Mouse (Mus musculus) cerebellum, adult 18-20 months (tissue): ENCODE measurements around the gene Ing3.

ENCODE experiments used
- DNase-seq, 2 experiments: peaks; one replicate each; pipeline ENCODE4 v3.0.0; 2021

Ing3 gene

DNA sequence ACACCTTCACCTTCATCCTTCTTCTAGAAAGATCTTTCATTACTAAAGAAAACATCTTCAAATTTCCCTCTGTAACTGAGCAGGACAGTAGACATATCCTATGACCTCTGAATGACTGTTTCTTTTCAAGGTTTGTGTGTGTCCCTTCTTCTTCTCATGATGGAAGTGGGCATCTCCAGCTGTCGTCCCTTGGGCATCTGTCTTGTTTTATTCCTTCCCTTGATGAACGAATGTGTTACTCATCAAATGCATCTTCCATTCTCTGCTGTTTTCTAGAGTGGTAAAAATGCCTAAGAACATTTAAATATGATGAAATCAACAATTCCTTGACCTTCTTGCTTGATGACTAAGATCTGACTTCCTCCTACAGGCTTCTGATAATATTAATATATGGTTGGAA, 43.7 kb downstream of the Ing3 start:
- no peak for DNase-seq

DNA sequence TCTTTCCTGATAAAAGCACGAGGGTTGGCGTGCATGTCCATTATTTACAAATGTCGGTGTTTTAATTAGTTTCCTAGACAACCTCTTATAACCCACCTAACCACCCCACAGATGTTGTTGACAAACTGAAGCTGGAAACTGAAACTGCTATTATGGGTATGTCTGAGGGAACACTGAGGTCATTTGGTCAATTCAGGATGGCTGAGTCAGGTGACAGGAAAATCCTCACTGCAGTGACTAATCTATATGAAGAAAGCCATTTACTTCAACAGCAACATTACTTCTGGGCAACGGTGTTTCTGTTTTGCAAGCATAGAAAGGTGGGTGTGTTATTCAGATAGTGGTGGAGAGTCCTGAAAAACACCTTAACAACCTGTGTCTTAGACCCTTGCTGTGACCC, 48.8 kb downstream of the Ing3 start:
- no peak for DNase-seq

DNA sequence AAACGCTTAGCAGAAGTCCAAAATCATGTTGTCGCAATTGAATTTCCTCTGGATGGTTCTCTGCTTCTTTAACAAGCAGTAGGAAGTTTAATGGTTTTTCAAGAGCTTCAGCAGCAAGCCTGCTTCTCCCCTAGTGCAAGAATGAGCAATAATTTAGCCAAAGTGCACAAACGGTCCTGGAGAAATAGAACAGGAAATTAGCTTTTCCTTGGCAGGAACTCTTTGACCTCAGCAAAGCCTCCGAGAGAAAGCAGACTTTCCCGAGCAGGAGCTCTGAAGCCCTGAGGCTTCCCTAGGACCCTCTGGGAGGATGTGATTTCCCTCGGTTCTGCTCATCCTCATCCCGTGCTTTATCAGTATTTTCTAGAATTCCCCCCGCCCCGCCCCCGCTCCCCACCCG, 49.7 kb downstream of the Ing3 start:
- no peak for DNase-seq

DNA sequence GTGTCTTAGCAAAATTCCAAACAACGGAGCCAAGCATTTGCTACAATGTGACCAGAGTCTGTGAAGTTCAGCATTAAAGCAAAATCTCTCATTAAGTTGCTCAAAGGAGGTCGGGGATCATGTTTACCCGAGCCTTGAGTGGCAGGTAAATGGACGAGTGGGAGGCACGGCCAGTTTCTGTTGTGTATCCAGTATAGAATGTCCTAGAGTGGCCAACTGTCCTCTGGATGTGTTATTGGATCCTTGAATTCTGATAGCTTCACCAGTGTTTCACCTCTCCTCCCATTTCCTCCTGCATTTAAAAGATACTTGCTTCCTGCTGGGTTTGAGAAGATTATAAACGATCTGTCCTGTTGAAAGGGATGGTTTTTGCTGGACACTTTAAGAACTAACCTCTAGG, 50.7 kb downstream of the Ing3 start:
- no peak for DNase-seq

DNA sequence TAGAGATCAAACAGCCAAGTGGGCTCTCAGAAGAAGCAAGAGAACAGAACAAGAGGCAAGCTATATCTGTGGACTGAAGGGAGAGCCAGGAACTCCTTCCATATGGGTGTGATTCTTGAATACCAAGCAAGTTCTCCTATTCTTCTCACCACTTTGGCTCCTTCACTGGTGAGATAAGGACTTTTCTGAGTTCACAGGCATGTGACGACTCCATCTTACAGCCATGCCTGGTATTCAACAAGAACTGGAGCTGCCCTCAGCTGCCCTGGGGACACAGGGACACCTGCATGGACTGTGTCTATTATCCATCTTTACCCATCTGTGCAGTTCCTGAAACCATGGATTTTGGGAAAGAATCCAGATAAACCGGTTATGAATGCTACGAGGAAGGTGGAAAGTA, 51.5 kb downstream of the Ing3 start:
- no peak for DNase-seq

DNA sequence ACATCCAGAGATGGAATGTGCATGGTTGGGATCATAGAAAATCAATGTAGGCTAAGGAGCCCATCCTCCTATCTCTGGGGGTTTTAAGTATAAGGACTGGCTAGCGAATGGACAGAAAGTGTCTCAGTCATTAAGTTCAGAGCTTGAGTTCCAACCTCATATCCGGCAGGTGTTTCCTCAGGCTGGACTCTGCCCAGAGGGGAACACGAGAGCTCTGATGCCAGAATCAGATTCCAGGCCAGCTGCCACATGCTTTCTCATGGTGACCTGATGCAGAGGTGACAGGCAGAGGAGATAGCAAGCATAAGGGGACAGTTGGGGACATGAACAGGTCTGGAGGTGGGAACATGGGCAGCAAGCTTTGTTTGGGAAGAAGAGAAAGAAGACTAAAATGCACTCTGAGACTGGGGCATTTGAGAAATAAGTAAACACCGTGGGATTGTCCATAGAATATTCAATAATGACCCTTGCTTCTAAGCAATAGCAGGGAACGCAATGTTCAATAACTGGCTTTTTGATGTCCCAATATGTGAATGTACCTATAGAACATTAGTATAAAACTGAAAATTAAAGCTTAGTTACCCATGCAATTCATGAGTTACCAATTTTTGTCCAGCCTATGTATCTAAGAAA, 52.0 kb downstream of the Ing3 start:
- no peak for DNase-seq

DNA sequence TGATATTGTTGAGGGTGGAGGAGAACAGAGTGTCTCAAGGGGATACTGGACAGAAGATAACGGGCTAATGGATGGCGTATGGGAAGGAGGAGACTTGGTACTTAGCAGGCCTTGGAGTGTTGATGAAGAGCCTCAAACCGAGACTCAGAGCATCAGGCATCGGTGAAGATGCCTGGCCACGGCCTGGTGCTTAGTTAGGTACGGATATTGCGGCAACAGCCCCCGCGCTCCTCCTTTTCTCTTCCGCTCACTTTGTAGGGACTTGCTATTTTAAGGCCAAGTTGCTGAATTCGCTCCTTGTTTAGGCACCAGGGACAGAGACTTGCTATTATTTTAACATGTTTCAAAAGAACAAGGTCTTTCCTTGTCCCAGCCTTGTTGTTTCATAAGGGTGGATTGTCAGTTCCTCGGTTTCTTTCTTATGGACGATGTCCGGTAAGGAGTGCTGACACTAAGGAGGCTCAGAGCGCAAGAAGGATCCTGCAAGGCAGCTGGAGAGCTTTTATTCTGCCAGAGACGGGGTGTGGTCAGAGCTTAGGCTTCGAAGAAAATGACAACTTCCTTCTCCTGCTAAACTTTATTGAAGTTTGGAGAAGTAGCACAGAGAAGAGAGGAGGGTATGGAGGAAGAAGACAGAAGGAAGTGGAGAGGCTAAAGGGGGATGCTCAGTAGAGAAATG, 53.3 kb downstream of the Ing3 start:
- no peak for DNase-seq

DNA sequence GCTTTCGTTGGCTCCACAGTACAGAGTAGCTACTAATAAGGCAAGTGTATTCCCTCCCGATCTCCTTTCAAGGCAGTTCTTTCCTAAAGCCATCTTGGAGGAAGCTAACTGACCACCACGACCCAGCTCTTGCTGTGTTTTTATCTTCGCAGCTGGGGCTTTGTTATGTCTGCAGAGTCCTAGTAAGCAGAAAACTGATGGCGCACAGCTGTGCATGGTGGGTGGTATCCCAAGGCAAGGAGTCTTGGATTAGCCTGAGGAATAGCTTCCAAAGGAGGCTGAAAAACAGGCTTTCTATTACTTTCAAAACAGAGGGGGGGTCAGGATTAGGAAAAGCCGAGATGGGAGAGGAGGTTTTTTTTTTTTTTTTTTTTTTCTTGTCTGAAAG, 53.8 kb downstream of the Ing3 start:
- no peak for DNase-seq

DNA sequence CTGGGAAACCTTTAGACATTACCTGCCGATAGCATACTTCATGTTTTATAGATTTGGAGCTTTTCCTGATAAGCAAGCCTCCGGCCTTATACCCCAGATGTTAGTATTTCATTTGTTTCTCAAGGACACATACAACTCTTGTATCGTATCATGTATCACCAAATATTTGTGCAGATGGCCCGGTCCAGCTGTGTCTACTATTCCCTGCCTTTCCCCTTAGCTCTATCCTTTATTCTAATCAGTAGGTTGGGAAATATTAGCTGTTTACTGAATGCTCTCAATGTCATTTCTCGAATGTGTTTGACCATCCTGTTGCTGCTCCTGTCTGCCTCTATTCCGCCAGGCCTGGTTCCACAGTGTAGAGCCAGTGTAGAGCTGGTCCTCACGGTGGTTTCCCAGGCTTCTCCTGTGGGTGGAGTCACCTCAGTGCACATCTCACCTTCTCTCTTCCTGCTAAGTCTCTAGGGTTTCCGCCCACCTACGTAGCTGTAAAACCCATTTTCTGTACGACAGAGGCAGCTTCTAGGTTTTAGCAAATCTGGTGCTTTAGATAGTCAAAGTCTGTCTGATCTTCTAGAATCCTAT, 54.7 kb downstream of the Ing3 start:
- no peak for DNase-seq

DNA sequence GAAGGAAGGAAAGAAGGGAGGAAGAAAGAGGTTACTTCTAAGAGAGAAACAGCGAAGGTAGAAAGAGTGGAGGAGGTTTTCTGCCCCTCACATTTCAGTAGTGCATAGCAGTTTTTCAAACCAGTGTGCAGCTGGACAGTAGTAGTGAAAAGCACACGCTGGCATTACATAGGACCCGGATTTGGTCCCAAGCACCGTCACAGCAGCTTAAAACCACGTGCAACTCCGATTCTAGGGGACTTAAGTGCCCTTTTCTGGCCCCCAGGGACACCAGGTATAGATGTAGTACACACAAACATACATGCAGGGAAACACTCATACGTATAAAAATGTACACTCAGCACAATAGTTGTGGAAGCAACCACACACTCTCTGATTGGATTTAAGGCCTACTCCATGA, 59.0 kb downstream of the Ing3 start:
- no peak for DNase-seq

DNA sequence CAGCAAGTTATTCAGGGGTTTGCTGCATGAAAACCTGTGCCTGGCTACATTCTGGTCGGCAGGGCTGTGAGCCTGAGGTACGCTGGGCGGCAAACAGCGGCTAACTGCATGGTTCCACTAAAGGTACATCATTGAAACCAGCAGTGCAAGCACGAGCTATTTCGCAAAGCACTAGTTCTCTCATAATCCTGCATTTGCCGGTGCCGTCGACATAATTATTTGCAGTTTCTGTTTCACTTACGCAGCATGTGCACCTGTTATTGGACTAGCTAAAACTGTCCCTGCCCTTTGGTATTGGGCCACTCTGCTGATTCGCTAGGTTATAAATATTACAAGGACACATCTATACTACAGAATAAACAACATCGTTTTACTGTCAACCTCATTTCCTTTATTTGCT, 60.9 kb downstream of the Ing3 start:
- DNase-seq = no peak

DNA sequence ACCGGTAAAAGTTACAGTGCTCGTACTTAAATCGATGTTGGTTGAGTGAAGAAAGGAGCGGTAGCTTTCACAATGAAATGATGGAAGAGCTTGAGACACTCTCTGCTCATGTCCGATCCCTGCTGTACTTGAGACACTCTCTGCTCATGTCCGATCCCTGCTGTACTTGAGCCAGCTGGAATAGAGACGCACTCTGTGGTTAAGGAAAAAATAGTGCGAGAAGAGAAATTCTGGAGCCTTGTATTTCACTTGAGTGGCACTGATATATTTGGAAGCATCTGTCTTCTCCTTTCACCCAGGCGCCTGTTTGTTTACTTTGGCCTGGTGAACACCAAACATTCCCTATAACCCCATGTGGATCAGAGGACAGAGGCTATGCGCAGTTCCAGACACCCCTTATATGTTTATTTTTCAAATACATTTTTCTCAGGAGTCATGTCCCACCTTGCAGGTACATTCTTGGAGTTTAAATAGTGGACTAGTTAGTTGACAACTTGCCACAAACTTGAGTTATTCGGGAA, 61.5 kb downstream of the Ing3 start:
- DNase-seq = no peak

DNA sequence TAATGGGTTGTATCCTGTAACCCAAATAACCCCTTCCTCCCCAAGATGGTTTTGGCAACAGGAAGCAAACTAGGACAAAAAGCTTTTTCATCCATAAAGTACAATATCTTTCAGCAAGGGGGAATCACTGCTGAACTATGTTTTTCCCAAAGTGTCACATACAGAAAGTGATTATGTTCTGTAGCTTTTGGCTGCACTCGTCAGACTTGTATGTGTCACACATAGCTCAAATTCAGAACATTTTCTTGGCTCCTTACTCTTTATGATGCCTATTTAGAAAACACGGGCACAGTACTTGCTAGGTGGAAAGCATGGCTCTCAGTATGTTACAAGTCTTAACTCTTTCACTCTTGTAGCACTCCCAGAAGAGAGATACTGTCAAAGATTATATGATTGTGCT, 62.2 kb downstream of the Ing3 start:
- no peak for DNase-seq

DNA sequence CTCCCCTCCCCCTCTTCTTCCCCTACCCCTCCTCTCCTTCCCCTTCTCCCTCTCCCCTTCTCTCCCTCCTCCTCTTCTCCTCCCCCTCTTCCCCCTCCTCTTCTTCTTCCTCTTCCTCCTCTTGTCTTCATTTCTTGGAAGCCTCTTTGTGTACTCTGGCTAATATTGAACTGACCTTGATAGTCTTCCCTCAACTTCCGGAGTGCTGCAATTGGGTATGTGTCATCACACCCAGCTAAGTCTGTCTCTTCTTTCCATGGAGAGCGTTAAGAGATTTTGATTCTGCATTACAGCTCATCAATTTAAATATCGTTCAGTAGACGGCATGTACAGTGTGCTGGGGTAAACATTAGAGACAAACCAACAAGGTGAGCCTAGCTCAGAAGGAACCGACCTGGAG, 62.7 kb downstream of the Ing3 start:
- DNase-seq = no peak

DNA sequence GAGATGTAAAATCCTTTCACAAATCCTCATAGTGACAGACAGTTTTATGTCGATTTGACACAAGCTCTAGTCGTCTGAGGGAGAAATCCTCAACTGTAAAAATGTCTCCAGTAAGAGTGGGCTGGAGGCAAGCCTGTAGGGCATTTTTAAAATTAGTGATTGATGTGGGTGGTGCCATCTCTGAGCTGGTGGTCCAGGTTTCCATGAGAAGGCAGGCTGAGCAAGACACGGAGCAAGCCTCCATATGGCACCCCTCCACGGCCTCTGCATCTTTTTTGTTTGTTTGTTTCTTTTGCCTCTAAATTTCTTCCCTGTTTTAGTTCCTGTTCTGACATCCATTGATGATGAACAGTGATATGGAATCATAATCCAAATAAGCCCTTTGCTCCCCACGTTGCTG, 63.1 kb downstream of the Ing3 start:
- DNase-seq = no peak

DNA sequence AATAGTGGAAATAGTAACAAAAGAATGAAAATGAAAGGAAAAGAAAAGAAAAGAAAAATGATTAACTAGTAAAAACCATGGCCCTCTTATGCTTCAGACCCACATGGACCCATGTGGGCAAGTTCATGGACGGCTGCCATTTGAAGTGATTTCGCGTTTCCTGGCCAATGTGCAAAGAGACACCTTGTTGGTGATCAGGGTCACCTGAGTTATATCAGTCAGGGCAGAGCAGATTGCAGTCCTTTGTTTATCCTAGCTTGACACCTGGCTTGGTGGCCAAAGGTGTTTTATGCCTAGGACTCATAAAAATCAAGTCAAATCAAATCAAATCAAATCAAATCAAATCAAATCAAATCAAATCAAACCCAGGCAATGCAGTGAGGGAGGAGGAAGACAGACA, 64.0 kb downstream of the Ing3 start:
- DNase-seq = no peak

DNA sequence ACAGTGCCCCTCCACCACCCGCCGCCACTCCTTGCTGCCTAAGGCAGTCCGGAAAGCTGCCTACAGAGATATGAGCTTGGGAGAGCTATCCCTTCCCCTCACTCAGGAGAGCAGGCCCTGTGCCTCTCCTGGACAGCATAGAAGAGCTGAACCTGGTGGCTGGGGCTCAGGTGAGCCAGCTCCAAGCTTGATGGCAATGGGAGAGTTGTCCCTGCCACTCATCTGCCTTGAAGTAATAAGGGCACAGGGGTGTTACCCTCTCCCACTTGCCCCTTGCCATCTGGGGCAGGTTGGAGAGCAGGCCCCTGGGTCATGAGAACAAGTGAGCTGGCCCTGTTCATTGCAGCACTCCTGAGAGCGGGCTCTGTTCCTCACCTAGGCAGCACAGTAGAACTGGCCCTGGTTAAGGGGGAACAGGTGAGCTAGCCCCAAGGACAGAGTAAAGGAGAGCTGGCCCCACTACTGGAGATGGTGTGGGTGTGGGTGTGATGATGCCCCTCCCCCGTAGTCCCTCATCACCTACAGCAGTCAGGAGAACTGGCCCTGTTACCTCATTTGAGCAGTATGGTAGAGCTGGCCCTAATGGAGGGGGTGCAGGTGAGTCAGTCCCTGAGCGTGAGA, 65.0 kb downstream of the Ing3 start:
- DNase-seq = no peak

DNA sequence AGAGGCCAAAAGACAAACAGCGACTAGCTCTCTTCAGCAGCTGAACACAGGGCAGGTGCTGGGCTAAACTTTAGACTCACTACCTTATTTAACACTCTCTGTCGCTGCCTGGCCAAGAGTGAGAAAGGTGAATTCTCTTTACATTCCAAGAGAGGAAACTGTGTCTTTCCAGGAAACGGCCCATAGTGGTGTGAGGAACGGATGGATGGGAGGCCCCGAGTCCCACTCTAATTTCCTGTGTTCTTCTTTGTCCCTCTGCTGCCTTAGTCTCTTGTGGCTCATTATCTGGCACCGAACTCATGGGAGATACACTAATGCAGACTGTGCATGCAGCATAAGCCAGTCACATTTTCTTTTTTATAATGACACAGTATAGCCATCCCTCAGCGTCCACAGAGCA, 68.3 kb downstream of the Ing3 start:
- DNase-seq = no peak

DNA sequence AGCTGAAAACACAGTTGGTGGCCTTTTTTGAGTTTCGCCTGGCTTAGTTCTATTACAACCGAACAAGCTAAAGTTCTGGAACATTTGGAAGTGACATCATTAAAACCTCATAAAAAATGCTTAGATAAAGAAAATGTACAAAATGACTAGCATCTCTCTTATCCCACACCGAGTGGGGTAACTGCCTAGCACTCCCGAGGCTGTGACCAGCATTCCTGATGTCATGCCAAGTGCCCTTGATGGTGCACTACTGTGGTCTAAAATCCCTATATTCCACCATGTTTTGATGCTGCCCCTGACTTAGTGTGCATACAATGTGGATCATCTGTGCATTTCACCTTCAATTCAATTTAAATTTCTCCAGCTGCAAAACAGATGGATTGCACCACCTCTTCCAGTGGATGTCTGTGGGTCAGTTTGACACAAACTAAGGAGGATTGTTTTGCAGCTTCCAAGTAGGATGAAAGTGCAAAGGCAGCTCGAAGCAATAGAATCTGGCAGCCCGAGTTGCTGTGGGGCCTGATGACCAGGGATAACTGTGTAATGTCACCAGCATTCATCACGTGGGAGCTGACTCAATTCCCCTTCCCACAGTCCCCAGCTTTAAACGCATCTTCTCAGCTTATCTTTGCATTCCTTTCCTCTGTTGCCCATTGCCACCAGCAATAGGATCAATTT, 69.5 kb downstream of the Ing3 start:
- no peak for DNase-seq

DNA sequence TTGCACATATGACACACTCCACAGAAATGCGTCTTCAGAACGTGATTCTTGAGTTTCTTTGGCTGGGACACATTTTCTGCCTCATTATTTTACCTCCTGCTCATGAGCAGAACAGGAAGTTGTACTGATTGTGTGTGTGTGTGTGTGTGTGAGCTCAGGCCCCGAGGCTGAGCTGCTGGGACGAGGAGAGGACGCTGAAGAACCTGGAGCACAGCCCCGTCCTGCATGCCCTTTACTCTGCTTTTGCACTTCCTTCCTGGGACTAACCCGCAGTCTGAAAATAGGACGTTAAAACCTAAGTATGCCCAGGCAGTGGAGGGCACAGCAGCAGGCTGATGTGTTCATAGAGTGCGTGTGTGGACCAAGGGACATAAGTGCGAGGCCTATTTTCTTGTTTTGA, 70.3 kb downstream of the Ing3 start:
- no peak for DNase-seq

DNA sequence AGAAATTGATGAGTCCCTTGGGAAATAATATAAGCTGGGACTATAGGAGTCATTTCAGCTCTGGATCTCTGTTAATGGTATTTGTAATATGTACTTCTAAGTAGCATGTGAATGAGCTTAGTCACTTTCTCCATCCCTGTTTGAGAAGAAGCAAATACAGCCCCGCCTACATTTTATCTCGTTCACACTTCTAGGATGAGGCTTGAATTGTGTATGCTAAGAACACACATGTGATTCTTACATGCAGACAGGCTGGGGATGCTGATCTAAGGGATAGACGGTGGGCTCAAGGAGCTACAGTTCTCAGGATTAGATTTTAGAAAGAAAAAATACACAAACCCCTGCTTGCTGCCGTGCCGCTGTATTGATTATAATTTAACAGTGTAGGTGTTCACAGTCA, 71.3 kb downstream of the Ing3 start:
- no peak for DNase-seq

DNA sequence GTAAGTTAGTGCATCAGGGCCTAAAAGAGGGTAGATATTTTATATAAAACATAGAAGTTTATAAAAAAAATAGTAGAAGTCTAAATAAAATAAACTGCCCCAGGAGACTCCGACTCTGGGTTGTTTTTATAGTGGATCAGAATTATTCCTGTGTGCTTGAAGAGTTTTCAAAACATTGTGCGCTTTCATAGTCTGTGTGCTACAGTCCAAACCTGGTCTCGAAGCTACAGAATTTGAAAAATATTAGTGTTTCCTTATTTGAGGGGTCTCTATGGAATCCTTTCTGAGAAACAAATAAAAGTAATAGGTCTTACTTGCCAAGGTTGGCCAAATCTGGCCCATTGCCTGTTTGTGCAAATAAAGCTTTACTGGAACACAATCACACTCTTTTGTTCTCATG, 71.9 kb downstream of the Ing3 start:
- no peak for DNase-seq

DNA sequence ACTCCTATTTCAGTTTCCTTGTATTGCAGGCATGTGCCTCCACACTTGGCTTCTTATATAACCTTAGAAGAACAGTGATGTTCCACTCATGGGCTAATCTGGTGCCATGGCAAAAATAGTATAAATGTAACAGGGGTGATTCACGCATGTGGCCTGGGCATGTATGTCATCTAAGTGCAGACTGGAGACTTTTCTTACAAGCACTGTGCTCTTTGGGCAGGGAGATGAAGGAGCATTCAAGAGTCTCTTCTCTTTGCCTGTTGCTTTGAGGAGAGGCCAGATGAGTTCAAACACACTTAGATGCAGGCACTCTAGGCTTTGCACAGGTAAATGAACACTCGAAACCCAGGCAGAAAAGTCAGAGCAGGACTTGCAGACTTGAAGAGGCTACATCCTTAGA, 74.8 kb downstream of the Ing3 start:
- no peak for DNase-seq
